Mouse (Mus musculus) NIH3T3 (cell line): ENCODE measurements at regions not wholly inside any gene's neighbourhood (a gene's known extent, or its start where the extent isn't known, plus 50 kb on each side); places are given as distances from the start of the nearest gene placed in this dataset.
"Not testable (repeated sequence)": the region's sequence is repeated elsewhere in the genome, so short reads cannot be mapped to it uniquely, and the experiment has no call there.

Experiments
- DNase-seq: peaks from one replicate; pipeline ENCODE4 v3.0.0-alpha.2; 2012; ENCODE audit warnings: low read depth

GRCm38 (mm10) chr8:89534605-89535004 lies 490.6 kb upstream of the Sall1 start:
- DNase-seq = no peak

GRCm38 (mm10) chr8:89525041-89525440 lies 481.1 kb upstream of the Sall1 start:
- DNase-seq = no peak

GRCm38 (mm10) chr8:89523336-89523735 lies 479.4 kb upstream of the Sall1 start:
- DNase-seq = no peak

GRCm38 (mm10) chr8:89516602-89517001 lies 472.6 kb upstream of the Sall1 start:
- no peak for DNase-seq

- DNase-seq = no peak
Measured at GRCm38 (mm10) chr8:89514270-89514669, 470.3 kb upstream of the Sall1 start.

GRCm38 (mm10) chr8:89507639-89508038 lies 463.7 kb upstream of the Sall1 start:
- no peak for DNase-seq

- no peak for DNase-seq
Measured at GRCm38 (mm10) chr8:89503545-89504234, 459.7 kb upstream of the Sall1 start.

- DNase-seq = no peak
Measured at GRCm38 (mm10) chr8:89503030-89503429, 459.1 kb upstream of the Sall1 start.

GRCm38 (mm10) chr8:89501756-89502155 lies 457.8 kb upstream of the Sall1 start:
- no peak for DNase-seq

- DNase-seq = no peak
Measured at GRCm38 (mm10) chr8:89499831-89500230, 455.9 kb upstream of the Sall1 start.

- no peak for DNase-seq
Measured at GRCm38 (mm10) chr8:89498088-89498695, 454.2 kb upstream of the Sall1 start.

- peak; percentile 32 for DNase-seq
Measured at GRCm38 (mm10) chr8:89492336-89492735, 448.4 kb upstream of the Sall1 start.

GRCm38 (mm10) chr8:89482481-89482880 lies 438.5 kb upstream of the Sall1 start:
- DNase-seq = not testable (repeated sequence)

GRCm38 (mm10) chr8:89476930-89477329 lies 433.0 kb upstream of the Sall1 start:
- DNase-seq = no peak

- no peak for DNase-seq
Measured at GRCm38 (mm10) chr8:89471116-89471515, 427.2 kb upstream of the Sall1 start.

GRCm38 (mm10) chr8:89468782-89469220 lies 424.8 kb upstream of the Sall1 start:
- DNase-seq = no peak

GRCm38 (mm10) chr8:89465211-89465753 lies 421.3 kb upstream of the Sall1 start:
- no peak for DNase-seq

GRCm38 (mm10) chr8:89456517-89456916 lies 412.6 kb upstream of the Sall1 start:
- DNase-seq = no peak

GRCm38 (mm10) chr8:89455731-89456130 lies 411.8 kb upstream of the Sall1 start:
- no peak for DNase-seq

- no peak for DNase-seq
Measured at GRCm38 (mm10) chr8:89454197-89454596, 410.2 kb upstream of the Sall1 start.

- no peak for DNase-seq
Measured at GRCm38 (mm10) chr8:89453724-89454123, 409.8 kb upstream of the Sall1 start.

- DNase-seq = no peak
Measured at GRCm38 (mm10) chr8:89444466-89444865, 400.5 kb upstream of the Sall1 start.

GRCm38 (mm10) chr8:89439304-89439703 lies 395.3 kb upstream of the Sall1 start:
- DNase-seq = no peak

- no peak for DNase-seq
Measured at GRCm38 (mm10) chr8:89426969-89427368, 383.0 kb upstream of the Sall1 start.
